Mouse (Mus musculus): Measurements from ENCODE around the gene Raet1d.
"Not testable (repeated sequence)": the region's sequence is repeated elsewhere in the genome, so short reads cannot be mapped to it uniquely, and the experiment has no call there.

The Raet1d gene

DNA sequence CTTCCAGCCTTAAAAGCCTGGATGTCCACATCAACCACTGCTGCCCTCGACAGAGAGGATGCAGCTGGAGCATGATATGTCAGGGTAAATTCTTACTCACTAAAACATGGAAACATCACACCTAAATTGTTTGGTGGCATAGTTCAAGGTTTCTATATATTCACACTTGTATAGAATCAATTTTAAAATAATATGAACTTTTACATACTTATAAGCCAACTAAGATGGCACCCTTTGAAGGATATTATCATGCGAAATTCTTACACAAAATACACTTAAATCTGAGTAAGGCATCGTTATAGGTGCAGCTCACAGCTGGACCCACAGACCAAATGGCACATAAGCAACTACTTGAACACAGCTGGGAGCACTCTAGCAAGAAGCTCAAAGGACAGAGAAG lies at the start of gene Raet1d:
Gene Raet1d, plus strand, starts transcription at position 301 of the 400 bp plus-strand sequence.
- in situ Hi-C loops (cut with MboI, MseI): loop anchor here (5.0 kb wide), 1 partner anchor 188 kb away; no protein-coding TSS in a partner anchor

DNA sequence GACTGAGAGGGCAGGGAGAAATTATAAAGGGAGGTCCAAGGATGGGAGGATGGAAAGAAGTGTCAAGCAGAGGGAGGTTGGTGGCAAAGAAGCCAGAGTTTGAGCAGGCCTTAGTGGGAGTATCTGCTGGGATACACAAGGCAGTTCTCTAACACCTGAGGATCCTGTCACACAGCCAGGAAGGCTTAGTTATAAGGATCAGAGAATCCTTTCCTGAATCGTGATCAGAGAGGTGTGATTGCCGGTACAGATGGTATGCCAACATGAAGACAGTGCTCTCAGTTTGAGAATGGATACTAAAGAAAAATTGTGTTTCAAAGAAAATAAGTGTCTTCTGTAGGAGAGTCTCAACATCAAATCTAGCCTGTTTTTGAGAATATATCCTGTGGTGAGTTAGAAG lies 37.5 kb upstream of the Raet1d start:
- in situ Hi-C loops (cut with MboI, MseI): no loop called here

DNA sequence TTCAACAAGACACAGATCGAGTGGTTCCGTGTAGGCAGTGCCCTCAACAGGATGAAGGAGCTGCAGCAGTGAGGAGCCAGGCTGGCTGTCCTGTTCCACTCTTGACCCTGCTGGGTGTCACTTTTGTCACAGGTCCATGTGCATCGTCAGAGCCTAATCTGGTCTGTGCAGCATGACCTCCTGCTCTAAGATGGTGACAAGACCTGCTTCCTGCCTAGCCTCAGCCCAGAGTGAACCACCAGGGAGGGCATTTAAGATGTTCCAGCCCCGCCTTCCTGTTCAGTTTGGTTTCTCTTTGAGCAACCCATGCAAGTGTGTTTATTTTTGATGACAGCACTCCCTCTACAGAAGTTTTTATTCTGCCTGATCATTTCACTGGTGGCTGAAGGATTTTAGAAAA lies 14.6 kb upstream of the Raet1d start:
- in situ Hi-C loops (cut with MboI, MseI): not testable (repeated sequence)

DNA sequence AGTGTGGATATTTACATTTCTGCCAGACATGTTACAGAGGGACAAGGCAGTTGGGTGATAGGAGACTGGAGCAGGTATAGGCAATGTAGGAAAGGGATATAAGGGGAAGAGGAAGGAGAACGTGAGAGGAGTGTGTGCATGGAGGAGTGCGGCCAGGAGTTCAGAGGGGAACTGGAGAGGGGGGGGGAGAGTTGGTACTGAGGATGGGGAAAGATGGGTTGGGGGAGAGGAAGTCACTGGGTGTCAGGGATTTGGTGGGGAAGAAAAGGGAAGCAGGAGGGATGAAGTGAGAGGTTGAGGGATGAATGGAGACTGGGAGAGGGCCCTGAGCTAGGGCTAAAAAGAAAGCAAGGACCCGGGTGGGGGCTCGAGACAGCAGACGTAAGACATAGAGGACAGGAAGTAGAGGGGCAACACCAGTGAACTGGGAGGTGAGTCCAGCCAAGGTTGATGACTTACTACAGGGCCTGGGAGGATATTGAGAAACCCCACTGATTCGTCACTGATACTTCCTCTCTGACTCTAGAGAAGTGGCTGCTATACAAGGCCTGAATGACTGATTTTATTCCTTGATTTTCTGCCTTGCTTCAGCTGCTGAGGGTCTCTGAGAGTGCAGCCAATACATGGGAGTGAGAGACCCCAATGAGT lies 6.7 kb upstream of the Raet1d start:
- in situ Hi-C loops (cut with MboI, MseI): not testable (repeated sequence)

DNA sequence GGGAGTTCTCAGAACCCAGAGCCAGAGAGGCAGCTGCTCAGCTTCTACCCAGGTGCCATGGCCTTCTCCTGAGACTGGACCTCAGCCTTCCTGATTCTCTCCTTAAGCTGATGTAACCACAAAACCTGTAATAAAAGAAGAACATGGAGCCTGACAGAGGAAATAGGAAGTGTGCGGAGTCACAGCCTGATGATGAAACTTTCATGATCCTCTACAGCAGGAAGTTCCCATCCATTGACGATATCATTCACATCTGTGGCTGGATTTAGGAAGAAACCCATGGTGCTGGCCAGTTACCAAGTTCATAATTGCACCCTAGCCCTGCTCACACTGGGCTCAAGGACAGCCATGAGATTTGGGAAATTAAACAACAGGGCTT lies 6.2 kb upstream of the Raet1d start:
- in situ Hi-C loops (cut with MboI, MseI): not testable (repeated sequence)

DNA sequence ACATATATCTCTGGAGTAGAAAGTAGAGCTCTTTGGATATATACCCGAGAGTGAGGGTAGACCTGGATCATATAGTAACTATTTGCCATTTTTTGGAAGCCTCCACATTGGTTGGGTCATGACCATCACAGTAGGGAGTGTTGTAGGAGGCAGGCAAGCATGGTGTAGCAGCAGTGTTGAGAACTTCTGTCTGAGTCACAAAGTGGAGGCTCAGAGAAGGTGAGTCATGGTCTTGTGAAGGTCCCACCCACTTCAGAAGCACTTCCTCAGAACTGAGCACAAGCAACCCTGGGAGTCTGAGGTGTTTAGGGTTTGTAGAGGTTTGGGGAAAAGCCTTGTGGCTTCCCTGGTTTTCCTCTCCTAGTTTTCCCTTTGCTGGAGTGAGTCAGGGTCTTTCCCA lies 3.0 kb upstream of the Raet1d start:
- in situ Hi-C loops (cut with MboI, MseI): not testable (repeated sequence)

DNA sequence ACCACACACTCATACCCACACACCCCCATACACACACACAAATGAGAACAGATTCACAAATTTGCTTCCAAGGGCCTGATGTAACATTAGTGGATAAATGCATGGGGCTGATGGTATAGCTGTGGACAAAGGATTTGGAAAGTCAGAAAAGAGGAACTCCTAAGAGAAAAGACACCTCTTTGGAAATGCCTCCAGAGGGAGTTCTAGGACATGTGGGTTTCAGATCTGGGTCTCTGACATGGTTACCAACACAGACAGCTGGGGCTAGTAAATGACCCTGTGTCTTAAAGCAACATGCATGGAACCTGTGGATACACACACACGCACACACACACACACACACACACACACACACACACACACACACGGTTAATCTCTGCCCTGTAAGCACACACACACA lies 605 bp downstream of the Raet1d start:
- in situ Hi-C loops (cut with MboI, MseI): loop anchor here (5.0 kb wide), 1 partner anchor 189 kb away; no protein-coding TSS in a partner anchor

DNA sequence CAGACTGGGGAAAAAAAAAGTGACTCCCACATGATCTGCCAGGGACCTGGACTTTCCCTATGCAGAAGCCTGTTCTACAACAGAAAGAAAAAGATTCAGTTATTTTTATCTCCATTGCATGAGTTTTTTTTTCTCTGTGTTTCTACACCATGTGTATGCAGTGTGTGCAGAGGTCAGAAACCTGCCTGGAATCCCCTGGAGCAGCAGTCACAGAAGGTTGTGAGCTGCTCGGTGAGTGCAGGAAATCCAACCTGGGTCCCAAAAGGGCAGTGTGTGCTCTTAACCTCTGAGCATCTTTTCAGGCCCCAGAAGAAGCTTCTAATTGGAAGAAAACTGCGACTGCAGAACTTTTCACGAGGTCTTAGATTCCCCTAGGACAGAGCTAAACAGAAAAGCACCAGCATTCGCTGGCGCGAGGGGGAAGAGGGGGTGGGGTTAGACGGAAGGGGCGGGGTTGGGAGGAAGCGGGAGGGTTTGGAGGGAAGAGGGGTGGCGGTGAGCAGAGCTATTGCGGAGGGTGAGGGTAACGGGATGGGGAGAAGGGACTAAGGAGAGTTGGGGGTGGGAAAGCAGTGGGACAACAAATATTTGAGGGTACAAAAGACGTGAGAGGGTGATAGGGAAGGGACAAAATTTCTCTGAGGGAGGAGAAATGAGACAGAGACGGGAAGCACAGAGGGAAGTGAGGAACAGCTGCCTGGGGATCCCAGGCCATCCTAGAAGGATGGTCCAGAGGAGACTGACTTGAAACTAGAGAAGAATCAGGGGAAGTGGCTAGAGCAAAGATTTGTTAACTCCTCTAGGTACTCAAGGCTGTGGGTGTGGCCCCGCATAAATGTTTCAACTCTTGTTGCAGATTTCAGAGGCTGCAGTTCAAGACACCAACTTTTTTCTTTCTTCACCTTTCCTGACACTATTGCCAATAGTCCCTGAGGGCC lies 1.3 kb downstream of the Raet1d start:
- in situ Hi-C loops (cut with MboI, MseI): loop anchor here (5.0 kb wide), 1 partner anchor 189 kb away; no protein-coding TSS in a partner anchor

DNA sequence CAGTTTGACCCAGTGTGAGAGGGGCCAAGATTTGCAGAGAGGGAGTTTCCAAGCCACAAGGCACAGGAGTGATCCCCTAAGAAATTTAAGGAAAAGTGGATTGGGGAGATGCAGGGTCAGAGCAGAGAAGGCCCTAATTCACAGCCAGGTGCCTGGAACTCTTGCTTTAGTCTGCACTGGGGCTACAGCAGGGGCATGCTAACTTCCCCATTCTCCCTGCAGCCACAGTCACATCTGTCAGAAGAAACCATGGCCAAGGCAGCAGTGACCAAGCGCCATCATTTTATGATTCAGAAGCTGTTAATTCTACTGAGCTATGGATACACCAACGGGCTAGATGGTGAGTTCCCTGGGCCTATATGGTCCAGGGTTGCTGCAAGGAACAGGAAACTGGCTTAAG lies 2.1 kb downstream of the Raet1d start:
- in situ Hi-C loops (cut with MboI, MseI): loop anchor here (5.0 kb wide), 1 partner anchor 190 kb away; no protein-coding TSS in a partner anchor

DNA sequence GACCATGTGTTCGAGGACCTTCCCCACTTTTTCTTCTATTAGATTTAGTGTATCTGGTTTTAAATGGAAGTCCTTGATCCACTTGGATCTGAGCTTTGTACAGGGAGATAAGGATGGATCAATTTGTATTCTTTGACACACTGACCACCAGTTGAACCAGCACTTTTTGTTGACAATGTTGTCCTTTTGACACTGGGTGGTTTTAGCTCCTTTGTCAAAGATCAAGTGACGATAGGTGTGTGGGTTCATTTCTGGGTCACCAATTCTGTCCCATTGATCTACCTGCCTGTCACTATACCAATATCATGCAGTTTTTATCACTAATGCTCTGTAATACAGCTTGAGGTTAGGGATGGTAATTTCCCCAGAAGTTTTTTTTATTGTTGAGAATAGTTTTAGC lies 4.6 kb downstream of the Raet1d start:
- in situ Hi-C loops (cut with MboI, MseI): loop anchor here (5.0 kb wide), 1 partner anchor 193 kb away; no protein-coding TSS in a partner anchor

DNA sequence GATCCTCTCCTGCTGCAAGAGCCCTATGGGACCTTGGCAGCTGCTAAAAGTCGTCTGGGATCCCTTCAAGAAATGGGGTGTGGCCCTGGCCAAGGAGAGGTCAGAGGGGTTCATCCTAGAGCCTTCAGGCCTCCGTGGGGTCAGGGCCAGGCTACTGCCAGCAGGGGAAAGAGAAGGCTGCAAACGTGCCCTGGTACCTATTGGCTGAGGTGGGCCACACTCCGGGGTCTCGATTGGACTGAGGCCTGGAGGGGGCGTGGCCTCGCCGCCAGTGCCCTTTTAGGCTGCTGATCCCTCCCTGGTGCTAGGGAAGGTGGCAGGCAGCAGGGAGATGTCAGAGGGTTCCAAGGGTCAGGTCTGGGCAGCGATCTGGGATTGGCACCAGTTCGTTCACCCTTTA lies 20.9 kb downstream of the Raet1d start:
- in situ Hi-C loops (cut with MboI, MseI): loop anchor here (5.0 kb wide), 1 partner anchor 189 kb away; no protein-coding TSS in a partner anchor

DNA sequence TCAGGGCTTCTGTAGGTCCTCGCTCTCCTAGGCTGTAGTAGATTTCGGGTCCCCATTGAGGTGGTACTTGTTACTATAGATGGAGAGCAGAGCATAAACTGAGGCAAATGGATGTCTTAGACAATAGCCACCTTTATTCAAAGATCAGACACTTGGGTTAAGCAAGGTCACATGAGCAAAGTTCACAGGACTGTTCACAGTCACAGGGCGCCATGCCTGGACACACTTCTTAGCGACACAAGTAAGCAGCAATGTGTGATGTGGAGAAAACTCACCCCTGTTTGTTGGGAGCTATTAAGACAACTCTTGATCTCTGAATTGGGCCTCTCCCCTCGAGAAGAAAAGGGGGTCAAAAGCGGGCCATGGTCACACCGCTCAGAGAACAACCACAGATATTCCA lies 29.8 kb downstream of the Raet1d start:
- in situ Hi-C loops (cut with MboI, MseI): not testable (repeated sequence)

DNA sequence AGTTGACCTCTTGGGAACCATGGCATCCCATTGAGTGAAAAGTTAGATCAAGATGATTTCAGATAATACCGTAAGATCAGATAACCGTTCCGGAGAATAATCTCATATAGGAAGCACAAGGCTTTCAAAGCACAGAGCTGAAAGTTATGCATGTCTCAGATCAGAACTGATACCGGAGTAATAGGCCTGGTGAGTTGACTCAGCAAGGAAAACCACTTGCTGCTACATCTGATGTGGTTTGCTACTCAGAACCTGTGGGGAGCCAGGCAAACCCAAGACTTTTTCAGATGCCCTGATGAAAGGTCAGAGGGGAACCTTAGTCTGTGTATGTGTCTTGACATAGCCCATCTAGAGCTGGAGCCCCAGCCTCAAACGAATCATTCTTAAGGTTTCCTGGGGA lies 31.3 kb downstream of the Raet1d start:
- in situ Hi-C loops (cut with MboI, MseI): not testable (repeated sequence)

DNA sequence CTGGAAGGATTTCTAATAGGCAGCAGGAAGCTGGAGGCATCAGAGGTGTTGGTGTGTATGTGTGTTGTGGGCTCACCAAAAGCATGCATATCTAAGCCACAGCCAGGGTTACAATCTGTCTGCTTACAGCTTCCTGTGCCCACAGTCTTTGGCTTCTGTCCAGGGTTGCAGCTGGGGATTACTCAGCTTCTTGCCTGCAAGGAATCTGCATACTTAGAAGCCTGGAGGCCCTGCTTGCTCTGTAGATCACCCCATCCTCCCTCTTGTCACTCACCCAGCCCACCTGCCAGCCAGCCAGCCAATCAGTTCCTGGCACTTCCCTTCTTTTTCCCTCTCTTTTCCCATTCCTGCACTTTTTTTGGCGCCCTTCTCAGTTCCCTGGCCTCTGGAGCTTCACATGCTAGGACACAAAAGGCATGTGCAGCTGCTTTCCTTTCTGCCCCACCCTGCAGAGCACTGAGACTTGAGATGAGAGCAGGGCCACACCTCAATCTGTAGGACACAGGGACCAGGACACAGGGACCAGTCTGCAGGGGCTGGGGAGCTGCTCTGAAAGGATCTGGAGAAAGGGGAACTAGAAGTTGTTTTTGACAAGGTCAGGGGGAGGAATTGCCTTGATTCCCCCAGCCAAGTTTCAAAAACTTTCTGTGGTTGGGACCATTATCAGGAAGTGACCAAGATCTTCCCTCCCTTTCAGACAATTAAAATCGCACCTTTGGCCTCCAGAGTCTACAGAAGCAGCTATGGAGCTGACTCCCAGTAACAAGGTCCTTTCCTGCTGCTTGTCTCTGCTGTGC lies 32.9 kb downstream of the Raet1d start:
- in situ Hi-C loops (cut with MboI, MseI): not testable (repeated sequence)

DNA sequence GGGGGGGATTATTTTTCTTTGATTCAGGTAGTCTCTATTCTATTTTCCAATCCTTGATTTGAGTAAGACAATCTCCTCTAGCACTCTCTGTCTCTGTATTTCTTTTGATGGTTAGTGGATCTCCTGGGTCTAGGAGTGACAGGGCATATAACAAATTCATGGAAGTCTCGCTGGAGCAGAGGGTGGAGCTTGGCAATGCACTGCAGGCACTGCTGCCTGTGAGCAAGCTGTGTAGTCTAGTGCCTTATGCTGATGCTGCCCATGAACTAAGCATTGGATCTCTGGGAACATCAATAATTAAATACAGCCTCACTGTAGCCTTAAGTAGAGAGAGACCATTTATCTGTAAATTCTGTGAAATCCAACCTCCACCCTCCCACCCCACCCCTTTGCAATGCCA lies 36.3 kb downstream of the Raet1d start:
- in situ Hi-C loops (cut with MboI, MseI): not testable (repeated sequence)

DNA sequence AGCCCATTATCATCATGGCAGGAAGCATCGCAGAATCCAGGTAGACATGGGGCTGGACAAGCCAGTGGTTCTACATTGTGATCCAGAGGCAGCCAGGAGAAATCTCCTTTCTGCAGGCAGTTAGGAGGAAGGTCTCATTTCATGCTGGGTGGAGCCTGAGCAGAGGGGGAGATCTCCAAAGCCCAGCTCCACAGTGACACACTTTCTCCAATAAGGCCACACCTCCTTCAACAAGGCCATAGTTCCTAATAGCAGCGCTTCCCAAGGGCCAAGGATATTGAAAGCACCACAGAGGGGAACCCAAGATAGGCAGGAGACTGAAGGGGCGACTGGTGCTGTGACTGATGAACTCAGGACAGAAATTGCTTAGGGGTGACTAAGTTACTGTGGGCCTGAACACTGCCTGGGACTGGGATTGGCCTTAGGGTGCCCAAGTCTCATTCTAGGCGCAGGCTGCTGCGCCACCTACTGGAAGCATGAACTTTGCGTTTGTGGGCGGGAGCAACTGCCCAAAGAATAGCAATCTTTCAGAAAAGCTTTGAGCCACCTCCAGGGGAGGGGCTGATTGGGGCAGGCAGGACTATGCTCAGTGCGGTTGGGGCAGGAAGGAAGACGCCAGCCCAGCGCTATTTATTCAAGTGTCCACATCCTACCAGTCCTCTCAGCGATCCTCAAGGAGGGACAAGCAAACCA lies 42.0 kb downstream of the Raet1d start:
- in situ Hi-C loops (cut with MboI, MseI): loop anchor here (25.0 kb wide), 1 partner anchor 365 kb away; no protein-coding TSS in a partner anchor

DNA sequence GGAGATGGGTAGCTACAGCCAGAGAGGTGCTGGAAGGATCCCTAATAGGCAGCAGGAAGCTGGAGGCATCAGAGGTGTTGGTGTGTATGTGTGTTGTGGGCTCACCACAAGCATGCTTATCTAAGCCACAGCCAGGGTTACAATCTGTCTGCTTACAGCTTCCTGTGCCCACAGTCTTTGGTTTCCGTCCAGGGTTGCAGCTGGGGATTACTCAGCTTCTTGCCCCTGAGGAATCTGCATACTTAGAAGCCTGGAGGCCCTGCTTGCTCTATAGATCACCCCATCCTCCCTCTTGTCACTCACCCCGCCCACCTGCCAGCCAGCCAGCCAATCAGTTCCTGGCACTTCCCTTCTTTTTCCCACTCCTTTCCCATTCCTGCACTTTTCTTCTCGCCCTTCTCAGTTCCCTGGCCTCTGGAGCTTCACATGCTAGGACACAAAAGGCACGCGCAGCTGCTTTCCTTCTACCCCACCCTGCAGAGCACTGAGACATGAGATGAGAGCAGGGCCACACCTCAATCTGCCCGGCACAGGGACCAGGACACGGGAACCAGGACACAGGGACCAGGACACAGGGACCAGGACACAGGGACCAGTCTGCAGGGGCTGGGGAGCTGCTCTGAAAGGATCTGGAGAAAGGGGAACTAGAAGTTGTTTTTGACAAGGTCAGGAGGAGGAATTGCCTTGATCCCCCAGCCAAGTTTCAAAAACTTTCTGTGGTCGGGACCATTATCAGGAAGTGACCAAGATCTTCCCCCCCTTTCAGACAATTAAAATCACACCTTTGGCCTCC lies 53.5 kb downstream of the Raet1d start:
- in situ Hi-C loops (cut with MboI, MseI): loop anchor here (25.0 kb wide), 1 partner anchor 377 kb away; no protein-coding TSS in a partner anchor

All from T-helper 1 cell (primary cell).